Mouse (Mus musculus) right cerebral cortex, postnatal 10 days (tissue): Measurements from ENCODE around the gene Trdmt1.

Experiments used
- DNase-seq, 2 experiments: peaks; one replicate each; pipeline ENCODE4 v3.0.0; 2021; ENCODE audit warnings: low spot score in 2 of 2

Trdmt1 gene

DNA sequence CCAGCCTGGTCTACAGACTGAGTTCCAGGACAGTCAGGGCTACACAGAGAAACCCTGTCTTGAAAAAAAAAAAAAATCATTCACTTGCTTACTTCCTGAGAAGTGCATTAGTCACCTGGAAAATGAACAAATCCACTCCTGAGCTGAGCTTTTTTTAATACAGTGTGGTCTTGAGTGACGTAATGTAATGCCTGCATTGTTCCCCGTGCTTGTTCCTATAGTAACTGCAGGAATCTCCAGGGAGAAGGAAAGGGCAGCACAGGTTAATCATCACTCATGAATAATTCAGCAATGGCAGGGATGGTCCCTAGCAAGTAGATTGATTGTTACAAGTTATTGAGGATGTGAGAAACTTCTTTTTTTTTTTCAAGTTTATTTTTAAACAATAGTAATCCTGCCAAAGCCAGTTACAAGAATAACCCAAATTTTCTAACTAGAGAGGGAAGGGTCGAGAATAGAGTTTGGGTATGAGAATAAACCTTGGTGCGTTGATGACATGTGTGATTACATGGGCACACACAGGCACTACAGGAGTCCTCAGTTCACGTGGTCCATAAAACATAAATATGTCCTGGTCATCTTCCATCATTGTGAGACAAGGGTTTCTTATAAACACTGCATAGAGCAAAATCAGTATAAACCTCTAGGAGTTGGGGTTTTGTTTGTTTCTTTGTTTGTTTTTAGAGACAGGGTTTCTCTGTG lies 44.0 kb downstream of the Trdmt1 start:
- DNase-seq = peak in 1 of 2 experiments; percentile 47

GRCm38 (mm10) chr2:13499196-13499595 lies 45.3 kb downstream of the Trdmt1 start:
- DNase-seq = no peak

DNA sequence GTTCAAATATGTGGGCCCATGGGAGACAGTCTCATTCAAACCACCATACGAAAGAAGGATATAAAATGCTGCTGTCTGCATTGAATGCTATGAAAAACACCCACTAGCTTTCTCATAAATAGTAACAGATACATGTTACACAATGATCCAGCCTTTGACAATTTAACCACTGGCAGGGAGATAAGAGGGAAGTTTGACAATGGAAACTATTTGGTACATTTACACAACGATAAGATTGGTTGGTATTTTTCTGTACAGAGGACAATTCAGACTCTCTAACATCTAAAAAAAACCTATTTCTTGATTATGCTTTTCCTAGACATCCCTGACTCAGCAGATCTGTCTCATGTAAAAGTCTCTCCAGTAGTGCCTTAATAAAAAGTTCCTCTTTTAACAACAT lies 48.4 kb downstream of the Trdmt1 start:
- DNase-seq = no peak

- no peak for DNase-seq
Measured at GRCm38 (mm10) chr2:13492927-13493326, 51.5 kb downstream of the Trdmt1 start.

DNA sequence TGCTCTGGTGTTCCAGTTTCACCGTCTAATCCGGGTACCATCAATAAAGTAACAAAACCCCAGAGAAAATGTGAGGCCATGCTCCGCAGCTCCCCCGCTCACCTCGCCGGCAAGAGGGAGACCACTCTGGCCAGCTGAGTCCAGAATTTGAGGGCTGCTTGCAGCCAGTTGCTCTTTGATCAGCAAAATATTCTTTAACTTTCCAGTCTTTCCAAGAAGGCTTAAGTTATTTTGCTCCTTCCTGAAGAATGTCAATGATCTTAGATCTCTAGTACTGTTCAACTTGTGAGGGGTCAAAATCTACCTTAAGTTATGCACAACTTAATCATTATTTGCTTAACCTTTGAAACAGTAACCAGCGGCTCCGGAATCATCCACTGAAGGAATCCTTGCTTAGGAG lies 52.7 kb downstream of the Trdmt1 start, which contains the start of gene Cubn:
Gene Cubn (minus strand): TSS at position 80 of the 400 bp plus-strand sequence.
- no peak for DNase-seq

GRCm38 (mm10) chr2:13490480-13490879 lies 54.0 kb downstream of the Trdmt1 start:
- DNase-seq = no peak

GRCm38 (mm10) chr2:13486470-13486869 lies 58.0 kb downstream of the Trdmt1 start:
- no peak for DNase-seq

DNA sequence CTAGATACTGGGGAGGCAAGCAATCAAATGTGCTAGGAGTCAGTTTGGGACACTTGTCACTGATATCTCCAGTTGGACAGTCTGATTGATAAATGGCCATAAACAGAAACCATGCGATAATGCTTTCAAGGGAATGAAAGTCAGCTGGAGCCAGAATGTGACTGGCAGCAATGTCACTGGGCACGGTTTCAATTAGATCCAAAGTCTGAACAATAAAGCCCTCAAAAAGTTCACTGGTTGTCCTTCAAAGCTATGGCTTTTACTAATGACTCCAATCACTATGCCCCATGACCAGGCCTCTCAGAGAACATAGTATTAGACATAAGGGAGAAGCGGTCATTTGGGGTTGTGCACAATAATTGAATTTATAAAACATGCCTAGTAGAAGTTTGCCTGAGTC lies 59.9 kb downstream of the Trdmt1 start:
- DNase-seq = no peak

GRCm38 (mm10) chr2:13480744-13481143 lies 63.7 kb downstream of the Trdmt1 start:
- no peak for DNase-seq

DNA sequence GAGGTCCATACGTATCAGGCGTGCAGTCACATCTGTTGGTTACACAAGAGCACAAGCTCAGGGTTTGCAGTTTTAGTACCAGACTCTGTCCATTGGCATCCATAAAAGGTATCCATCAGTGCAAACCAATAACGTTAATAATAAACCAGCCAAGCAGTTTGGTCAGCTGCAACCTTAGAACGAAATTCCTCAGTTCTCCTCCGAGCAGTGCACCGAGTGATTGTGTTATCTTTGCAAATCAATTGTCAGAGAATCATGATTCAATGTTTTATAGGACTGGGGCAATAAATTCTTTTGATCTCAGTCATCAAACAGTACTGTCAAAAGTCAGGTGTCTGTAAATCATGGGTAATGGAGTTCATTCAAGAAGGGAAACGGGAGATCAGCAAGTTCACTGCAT lies 65.3 kb downstream of the Trdmt1 start:
- no peak for DNase-seq

- no peak for DNase-seq
Measured at GRCm38 (mm10) chr2:13470108-13470507, 74.4 kb downstream of the Trdmt1 start.

DNA sequence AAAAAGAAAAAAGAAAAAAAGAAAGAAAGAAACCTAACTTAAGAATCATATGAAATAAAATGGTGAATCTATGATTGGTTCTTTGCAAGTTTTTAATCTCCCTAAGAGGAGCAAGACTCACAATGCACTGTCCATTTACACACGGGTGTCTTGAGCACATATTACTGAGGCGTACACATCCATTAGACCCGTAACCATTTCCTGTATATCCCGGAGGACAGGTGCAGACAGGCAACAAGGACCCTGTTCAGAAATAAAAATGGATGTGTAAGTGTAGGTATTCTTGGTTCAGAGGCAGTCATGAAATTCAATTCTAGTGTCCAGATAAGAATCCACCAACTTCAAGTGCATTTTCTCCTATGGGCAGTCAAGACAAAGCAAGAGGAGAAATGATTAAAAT lies 74.8 kb downstream of the Trdmt1 start:
- no peak for DNase-seq

GRCm38 (mm10) chr2:13466685-13467084 lies 77.8 kb downstream of the Trdmt1 start:
- no peak for DNase-seq
